Mouse (Mus musculus): Measurements from ENCODE around the gene Zfp981. TPM values are rescaled to one million over a fixed set of nuclear protein-coding genes. Genes with fewer than 3 reads are reported as not detected.

The Zfp981 gene
- total RNA-seq, 2 experiments from 2014 or later = 0.91 to 1.1 TPM

Other genes starting within 250 kb of the Zfp981 start
- 1 to 10 TPM; 2.4 to 2.7 TPM for gene Zfp992, start 53.0 kb upstream of the Zfp981 start, total RNA-seq (2021)
- 10 to 100 TPM in 1 of 2 experiments, 1 to 10 TPM in 1; 8.5 to 11.6 TPM for gene Zfp993, start 108.9 kb downstream of the Zfp981 start, total RNA-seq (2021)